Mouse (Mus musculus) lung, postnatal 14 days (tissue): ENCODE data around the gene Vmn1r228.

Experiments
- DNase-seq: peaks from one replicate; pipeline ENCODE4 v3.0.0; 2021

The Vmn1r228 gene

GRCm38 (mm10) chr17:20786057-20786456, at the start of gene Vmn1r228:
Vmn1r228 (minus strand) TSS chr17:20786157.
- no peak for DNase-seq

- no peak for DNase-seq
Observed at GRCm38 (mm10) chr17:20811255-20811654, 25.3 kb upstream of the Vmn1r228 start, which contains the start of gene Vmn1r229. Vmn1r229 (plus strand) TSS chr17:20811555.

- no peak for DNase-seq
Observed at GRCm38 (mm10) chr17:20729543-20729942, 56.4 kb downstream of the Vmn1r228 start, which contains the start of gene Vmn1r227. Vmn1r227 (plus strand) TSS chr17:20729843.
